Mouse (Mus musculus) kidney, embryonic 15.5 days (tissue): ENCODE data around the gene Fam213b. TPM values are rescaled to one million over a fixed set of nuclear protein-coding genes. Genes with fewer than 3 reads are reported as not detected.

Source experiments
- ATAC-seq: fragments of 200-750 bp; cut with Nextera tagmentation; replicated peaks from 2 replicates; pipeline ENCODE4 v1.8.0; 2017; ENCODE audit warnings: moderate TSS enrichment; ENCODE audit not compliant: low FRiP score
- H3K27ac ChIP-seq: fragments of 300-500 bp; sonication (generic); 2 replicates; pipeline ENCODE4 v1.5.1; 2015; ENCODE audit warnings: mild to moderate bottlenecking, inconsistent platforms
- H3K27me3 ChIP-seq: fragments of 300-500 bp; sonication (generic); 2 replicates; pipeline ENCODE4 v1.6.1; 2015; ENCODE audit warnings: inconsistent platforms
- H3K36me3 ChIP-seq: fragments of 300-500 bp; sonication (generic); 2 replicates; pipeline ENCODE4 v1.6.1; 2015; ENCODE audit warnings: inconsistent platforms
- H3K4me1 ChIP-seq: fragments of 300-500 bp; sonication (generic); 2 replicates; pipeline ENCODE4 v1.6.1; 2015; ENCODE audit warnings: inconsistent platforms
- H3K4me2 ChIP-seq: fragments of 300-500 bp; sonication (generic); 2 replicates; pipeline ENCODE4 v1.6.1; 2015; ENCODE audit warnings: moderate library complexity, mild to moderate bottlenecking, inconsistent platforms
- H3K4me3 ChIP-seq: fragments of 300-500 bp; sonication (generic); replicated peaks from 2 replicates; pipeline ENCODE4 v1.5.1; 2015; ENCODE audit warnings: mild to moderate bottlenecking, inconsistent platforms
- H3K9ac ChIP-seq: fragments of 300-500 bp; sonication (generic); 2 replicates; pipeline ENCODE4 v1.6.1; 2015; ENCODE audit warnings: mild to moderate bottlenecking, inconsistent platforms
- H3K9me3 ChIP-seq: fragments of 300-500 bp; sonication (generic); replicated peaks from 2 replicates; pipeline ENCODE4 v1.6.1; 2016; ENCODE audit warnings: inconsistent platforms
- WGBS: fragments of 180-500 bp; shearing (Covaris S2); methylation state at CpG from one replicate; pipeline ENCODE4 v1.1.7; 2015; ENCODE audit warnings: mixed read lengths; 5-methylcytosine and 5-hydroxymethylcytosine counted together
- polyA plus RNA-seq: library from polyadenylated mRNA; unstranded; fragments of >200 nt; fragmentation: Nextera tagmentation; extraction: Ambion mirVana; gene quantifications from 2 replicates; pipeline ENCODE4 v1.2.1, GENCODE M21; 2015

Gene Fam213b
- polyA plus RNA-seq, 1 experiment from 2014 or later: 40.6 TPM

GRCm38 (mm10) chr4:154855721-154856479 lies 43.0 kb downstream of the Fam213b start:
- no peaks in the 10 kb centered on the region for H3K9me3 ChIP-seq
- H3K4me2 ChIP-seq: peak overlapping the region; percentile 94
- peaks cover 66% of the 10 kb centered on the region for H3K27me3 ChIP-seq
- WGBS: under 1% methylated on average over 108 of the region's 110 CpGs
- no peak overlapping the region for H3K27ac ChIP-seq
- H3K4me1 ChIP-seq: peaks cover 16% of the 10 kb centered on the region
- ATAC-seq: peak; percentile 93
- peak overlapping the region; percentile 58 for H3K4me3 ChIP-seq
- H3K36me3 ChIP-seq: no peaks in the 10 kb centered on the region
- peak overlapping the region; percentile 40 for H3K9ac ChIP-seq

GRCm38 (mm10) chr4:154854676-154855345 lies 44.1 kb downstream of the Fam213b start:
- H3K36me3 ChIP-seq: no peaks in the 10 kb centered on the region
- H3K4me3 ChIP-seq: no peak overlapping the region
- H3K9ac ChIP-seq: no peak overlapping the region
- H3K9me3 ChIP-seq: no peaks in the 10 kb centered on the region
- peaks cover 16% of the 10 kb centered on the region for H3K4me1 ChIP-seq
- H3K4me2 ChIP-seq: no peak overlapping the region
- no peak overlapping the region for H3K27ac ChIP-seq
- H3K27me3 ChIP-seq: peaks cover 66% of the 10 kb centered on the region
- 55% methylated on average over 12 of the region's 12 CpGs for WGBS
- ATAC-seq: no peak

- H3K4me2 ChIP-seq: no peak overlapping the region
- WGBS: 77% methylated on average over 4 of the region's 4 CpGs
- H3K27me3 ChIP-seq: peaks cover 62% of the 10 kb centered on the region
- no peaks in the 10 kb centered on the region for H3K9me3 ChIP-seq
- no peak overlapping the region for H3K4me3 ChIP-seq
- H3K9ac ChIP-seq: no peak overlapping the region
- no peak overlapping the region for H3K27ac ChIP-seq
- peaks cover 16% of the 10 kb centered on the region for H3K4me1 ChIP-seq
- H3K36me3 ChIP-seq: no peaks in the 10 kb centered on the region
- no peak for ATAC-seq
These were observed 45.1 kb downstream of the Fam213b start for GRCm38 (mm10) chr4:154853881-154854280.

- no peak for ATAC-seq
- no peak overlapping the region for H3K9ac ChIP-seq
- H3K4me1 ChIP-seq: peaks cover 16% of the 10 kb centered on the region
- H3K4me2 ChIP-seq: no peak overlapping the region
- 97% methylated on average over 1 of the region's 1 CpGs for WGBS
- H3K9me3 ChIP-seq: no peaks in the 10 kb centered on the region
- no peaks in the 10 kb centered on the region for H3K36me3 ChIP-seq
- H3K27ac ChIP-seq: no peak overlapping the region
- H3K27me3 ChIP-seq: peaks cover 51% of the 10 kb centered on the region
- no peak overlapping the region for H3K4me3 ChIP-seq
These were observed 46.2 kb downstream of the Fam213b start for GRCm38 (mm10) chr4:154852696-154853095.

Other genes with a start within 250 kb of the Fam213b start
- not detected in 2 replicates for gene Actrt2, start 231.3 kb downstream of the Fam213b start, polyA plus RNA-seq
- gene Ttc34, start 61.7 kb downstream of the Fam213b start, polyA plus RNA-seq: 0.18 and 0.99 TPM in 2 replicates
- gene Mmel1, start 29.6 kb downstream of the Fam213b start, polyA plus RNA-seq: 0.22 and 0.42 TPM in 2 replicates
- gene Tnfrsf14, start 29.4 kb upstream of the Fam213b start, polyA plus RNA-seq: 1.7 TPM in 2 replicates
- 19.6 and 20.7 TPM in 2 replicates for gene Hes5, start 61.8 kb upstream of the Fam213b start, polyA plus RNA-seq
- gene Pank4, start 65.0 kb upstream of the Fam213b start, polyA plus RNA-seq: 45.2 and 46.3 TPM in 2 replicates
- 2.6 TPM in 2 replicates for gene Plch2, start 157.6 kb upstream of the Fam213b start, polyA plus RNA-seq
- gene Pex10, start 167.9 kb upstream of the Fam213b start, polyA plus RNA-seq: 23.2 and 24.0 TPM in 2 replicates
- gene Rer1, start 187.2 kb upstream of the Fam213b start, polyA plus RNA-seq: 152 and 165 TPM in 2 replicates
- 5.1 and 5.3 TPM in 2 replicates for gene Morn1, start 187.4 kb upstream of the Fam213b start, polyA plus RNA-seq